Mouse (Mus musculus) embryonic facial prominence, embryonic 13.5 days (tissue): ENCODE results near the gene Klc1. TPM values are rescaled to one million over a fixed set of nuclear protein-coding genes. Genes with fewer than 3 reads are reported as not detected.

ENCODE experiments used
- ATAC-seq: fragments of 200-750 bp; cut with Nextera tagmentation; 2 replicates; pipeline ENCODE4 v1.8.0; 2017; ENCODE audit warnings: low read depth; ENCODE audit not compliant: insufficient number of reproducible peaks, insufficient read depth, low FRiP score, low TSS enrichment
- H3K27ac ChIP-seq: fragments of 300-500 bp; sonication (generic); 2 replicates; pipeline ENCODE4 v1.5.1; 2015; ENCODE audit warnings: moderate library complexity, mild to moderate bottlenecking, inconsistent platforms
- H3K27me3 ChIP-seq: fragments of 300-500 bp; sonication (generic); 2 replicates; pipeline ENCODE4 v1.6.1; 2015; ENCODE audit warnings: mild to moderate bottlenecking, inconsistent platforms
- H3K36me3 ChIP-seq: fragments of 300-500 bp; sonication (generic); 2 replicates; pipeline ENCODE4 v1.6.1; 2015; ENCODE audit warnings: mild to moderate bottlenecking, inconsistent platforms
- H3K4me1 ChIP-seq: fragments of 300-500 bp; sonication (generic); 2 replicates; pipeline ENCODE4 v1.6.1; 2015; ENCODE audit warnings: inconsistent platforms
- H3K4me2 ChIP-seq: fragments of 300-500 bp; sonication (generic); 2 replicates; pipeline ENCODE4 v1.6.1; 2015; ENCODE audit warnings: moderate library complexity, mild to moderate bottlenecking, inconsistent platforms
- H3K4me3 ChIP-seq: fragments of 300-500 bp; sonication (generic); 2 replicates; pipeline ENCODE4 v1.5.1; 2015; ENCODE audit warnings: mild to moderate bottlenecking, inconsistent platforms
- H3K9ac ChIP-seq: fragments of 300-500 bp; sonication (generic); 2 replicates; pipeline ENCODE4 v1.6.1; 2015; ENCODE audit warnings: mild to moderate bottlenecking, inconsistent platforms
- H3K9me3 ChIP-seq: fragments of 300-500 bp; sonication (generic); 2 replicates; pipeline ENCODE4 v1.6.1; 2016; ENCODE audit warnings: inconsistent platforms
- WGBS: fragments of 180-500 bp; shearing (Covaris S2); methylation state at CpG from one replicate; pipeline ENCODE4 v1.1.7; 2015; ENCODE audit warnings: mixed read lengths; 5-methylcytosine and 5-hydroxymethylcytosine counted together
- polyA plus RNA-seq: library from polyadenylated mRNA; unstranded; fragments of >200 nt; fragmentation: Nextera tagmentation; extraction: Ambion mirVana; gene quantifications from 2 replicates; pipeline ENCODE4 v1.2.1, GENCODE M21; 2015

Gene Klc1
- polyA plus RNA-seq, 1 experiment from 2014 or later, result 113 TPM

DNA sequence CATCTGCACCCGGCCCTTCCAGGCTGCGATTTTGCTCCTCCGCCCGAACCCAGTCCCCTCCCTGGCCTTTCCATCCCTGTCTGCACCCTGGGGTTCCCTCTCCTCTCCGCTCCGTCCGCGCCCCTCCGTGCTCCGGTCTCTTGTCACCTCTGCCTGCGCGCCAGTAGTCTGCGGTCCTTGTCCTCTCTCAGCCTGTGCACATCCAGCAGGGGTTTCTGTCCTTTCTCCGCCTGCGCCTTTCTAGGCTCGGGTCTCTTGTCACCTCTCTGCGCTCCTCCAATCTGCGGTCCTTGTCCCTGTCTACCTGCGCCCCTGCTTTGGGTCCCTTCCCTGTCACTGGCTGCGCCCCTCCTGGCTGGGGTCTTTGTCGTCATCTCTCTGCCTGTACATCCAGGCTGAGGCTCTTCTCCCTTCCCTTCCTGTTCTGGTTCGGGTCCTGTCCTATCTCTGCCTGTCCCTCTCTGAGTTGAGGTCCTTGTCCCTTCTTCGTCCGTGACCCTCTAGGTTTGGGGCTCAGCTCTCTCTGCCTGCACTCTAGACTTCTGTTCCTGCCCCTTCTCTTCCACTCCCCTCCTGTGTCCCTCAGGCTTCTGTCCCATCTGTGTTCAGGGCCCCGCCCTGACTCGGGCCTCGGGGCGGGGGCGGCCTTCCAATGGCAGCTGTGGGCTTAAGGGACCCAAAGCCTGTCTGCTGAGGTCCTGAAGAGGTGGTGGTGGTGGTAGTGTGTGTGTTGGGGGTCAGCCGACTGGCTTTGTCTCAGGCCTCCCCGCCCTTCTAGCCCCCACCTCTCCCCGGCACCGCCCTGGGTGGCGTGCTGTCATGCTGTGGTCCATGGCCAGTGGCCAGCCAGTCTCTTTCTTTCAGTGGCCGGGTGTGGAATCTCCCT, 770 bp downstream of the Klc1 start:
- Histone ChIP-seq H3K4me2 (peak overlapping the region; percentile 99), H3K36me3 (peaks cover 18% of the 10 kb centered on the region), H3K9me3 (no peaks in the 10 kb centered on the region), H3K9ac (peak overlapping the region; percentile 97), H3K4me3 (peak overlapping the region; percentile 94), H3K27ac (peak overlapping the region; percentile 86), H3K27me3 (no peaks in the 10 kb centered on the region), H3K4me1 (peaks cover 32% of the 10 kb centered on the region)
- WGBS, result 2% methylated on average over 35 of the region's 35 CpGs
- ATAC-seq, result peak; percentile 15; the same call in 1 of the 2 replicates

DNA sequence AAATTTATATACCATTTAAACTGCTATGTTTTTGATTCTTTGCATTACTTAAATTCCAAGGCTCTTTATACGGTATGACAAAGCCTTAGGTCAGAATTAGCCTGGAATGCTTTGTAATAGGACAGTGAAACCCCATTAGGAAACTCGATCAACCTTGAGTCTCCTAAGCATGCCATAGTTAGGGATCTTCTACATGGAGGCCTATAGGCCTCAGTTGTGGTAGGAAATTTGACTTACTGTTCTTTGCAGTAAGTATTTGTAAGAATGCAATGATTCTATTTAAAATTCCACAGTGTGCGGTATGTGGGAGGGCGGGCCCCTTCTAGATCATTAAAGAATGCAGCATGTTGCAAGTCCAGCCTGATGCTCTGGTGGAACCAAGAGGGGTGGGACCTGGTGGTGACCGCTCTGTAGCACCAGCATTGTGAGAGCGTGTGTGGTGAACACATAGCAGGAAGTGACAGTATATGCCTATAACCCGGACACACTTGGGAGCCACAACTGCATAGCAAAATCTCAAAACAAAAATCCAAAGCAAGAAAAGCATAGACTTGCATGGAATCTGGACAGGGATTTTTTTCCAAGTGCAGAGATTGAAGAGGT, 1.8 kb downstream of the Klc1 start:
- Histone ChIP-seq H3K36me3 (peaks cover 18% of the 10 kb centered on the region), H3K4me3 (peak overlapping the region; percentile 94), H3K9ac (peak overlapping the region; percentile 97), H3K27me3 (no peaks in the 10 kb centered on the region), H3K9me3 (no peaks in the 10 kb centered on the region), H3K27ac (no peak overlapping the region; the same call in 1 of the 2 replicates), H3K4me1 (peaks cover 32% of the 10 kb centered on the region), H3K4me2 (peak overlapping the region; percentile 99)
- 52% methylated on average over 7 of the region's 7 CpGs for WGBS
- no peak for ATAC-seq

DNA sequence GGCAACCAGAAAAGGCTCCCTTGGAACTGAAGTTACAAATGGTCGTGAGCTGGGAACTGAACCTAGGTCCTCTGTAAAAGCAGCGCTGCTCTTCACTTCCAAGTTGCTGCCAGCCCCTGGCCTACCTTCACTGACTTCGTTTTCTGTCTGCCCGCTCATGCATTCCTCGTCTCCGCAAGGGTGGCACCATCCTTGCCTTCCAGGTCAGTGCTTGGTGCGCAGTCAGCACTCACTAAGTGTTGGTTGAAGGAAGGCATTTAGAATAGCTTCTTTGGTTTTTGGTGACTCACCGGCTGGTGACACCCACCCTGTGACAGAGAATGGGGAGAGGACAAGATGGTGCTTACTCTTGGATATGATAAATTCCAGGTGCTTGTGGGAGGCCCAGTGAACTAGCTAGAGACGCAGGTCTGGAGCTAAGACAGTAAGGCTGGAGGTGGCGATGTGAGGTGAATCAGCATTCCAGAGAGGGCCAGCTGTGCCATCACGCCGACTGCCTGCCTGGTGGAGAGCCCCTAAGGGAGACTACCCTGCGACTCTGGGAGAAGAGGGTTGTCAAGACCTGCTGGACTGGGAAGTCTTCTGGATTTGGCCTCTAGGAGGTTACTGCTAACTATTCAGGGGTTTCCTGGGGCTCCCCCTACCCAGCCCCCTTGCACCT, 4.1 kb downstream of the Klc1 start:
- Histone ChIP-seq H3K4me2 (no peak overlapping the region), H3K36me3 (peaks cover 22% of the 10 kb centered on the region), H3K27ac (no peak overlapping the region), H3K27me3 (no peaks in the 10 kb centered on the region), H3K9me3 (no peaks in the 10 kb centered on the region), H3K9ac (no peak overlapping the region), H3K4me1 (peaks cover 43% of the 10 kb centered on the region), H3K4me3 (no peak overlapping the region)
- 91% methylated on average over 13 of the region's 13 CpGs for WGBS
- ATAC-seq, result no peak

DNA sequence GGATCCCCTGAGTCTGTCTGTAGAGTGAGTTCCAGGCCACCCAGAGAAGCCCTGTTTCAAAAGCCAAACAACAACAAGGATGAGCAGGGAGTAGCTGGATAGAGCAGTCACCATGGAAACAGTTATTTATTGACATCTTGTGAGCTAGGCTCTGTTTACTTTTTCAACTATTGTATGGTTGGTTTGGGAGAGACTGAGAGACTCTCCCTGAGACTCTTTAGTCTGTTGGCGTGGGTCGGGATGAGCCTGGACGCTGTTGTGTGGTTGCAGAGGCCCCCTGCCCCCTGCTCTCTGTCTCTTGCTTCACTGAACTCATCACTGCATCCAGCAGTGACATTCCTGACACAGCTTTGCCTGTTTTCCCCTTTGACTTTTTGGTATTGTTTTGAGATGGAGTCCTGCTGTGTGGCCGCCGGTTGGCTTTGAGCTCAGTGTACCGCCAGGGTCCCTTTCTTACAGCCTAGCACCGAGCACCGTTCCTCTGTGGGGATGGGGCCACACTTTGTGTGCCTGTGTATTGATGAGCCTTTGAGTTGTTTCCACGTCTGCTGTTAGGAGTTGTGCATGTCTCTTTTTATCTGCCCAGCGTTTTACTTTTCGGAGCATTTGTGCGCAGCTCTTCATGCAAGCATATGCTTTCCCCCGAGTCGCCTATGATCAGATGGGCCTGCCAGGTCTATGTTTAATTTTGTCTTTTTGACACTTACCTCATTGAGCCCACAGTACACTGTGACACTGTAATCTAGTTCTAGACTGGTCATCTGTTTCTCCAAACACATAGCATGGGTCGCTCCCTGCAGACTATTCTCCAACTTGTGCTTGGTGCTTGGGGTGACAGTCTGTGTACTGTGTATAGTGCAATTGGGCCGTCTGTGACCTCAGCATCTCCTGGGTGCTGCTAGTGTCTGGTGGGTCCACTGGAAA, 7.9 kb downstream of the Klc1 start:
- no peak for ATAC-seq
- Histone ChIP-seq H3K27ac (no peak overlapping the region), H3K9ac (no peak overlapping the region), H3K4me2 (no peak overlapping the region), H3K4me3 (no peak overlapping the region), H3K4me1 (peaks cover 29% of the 10 kb centered on the region), H3K27me3 (no peaks in the 10 kb centered on the region), H3K9me3 (no peaks in the 10 kb centered on the region), H3K36me3 (peaks cover 26% of the 10 kb centered on the region)
- 57% methylated on average over 16 of the region's 16 CpGs for WGBS

DNA sequence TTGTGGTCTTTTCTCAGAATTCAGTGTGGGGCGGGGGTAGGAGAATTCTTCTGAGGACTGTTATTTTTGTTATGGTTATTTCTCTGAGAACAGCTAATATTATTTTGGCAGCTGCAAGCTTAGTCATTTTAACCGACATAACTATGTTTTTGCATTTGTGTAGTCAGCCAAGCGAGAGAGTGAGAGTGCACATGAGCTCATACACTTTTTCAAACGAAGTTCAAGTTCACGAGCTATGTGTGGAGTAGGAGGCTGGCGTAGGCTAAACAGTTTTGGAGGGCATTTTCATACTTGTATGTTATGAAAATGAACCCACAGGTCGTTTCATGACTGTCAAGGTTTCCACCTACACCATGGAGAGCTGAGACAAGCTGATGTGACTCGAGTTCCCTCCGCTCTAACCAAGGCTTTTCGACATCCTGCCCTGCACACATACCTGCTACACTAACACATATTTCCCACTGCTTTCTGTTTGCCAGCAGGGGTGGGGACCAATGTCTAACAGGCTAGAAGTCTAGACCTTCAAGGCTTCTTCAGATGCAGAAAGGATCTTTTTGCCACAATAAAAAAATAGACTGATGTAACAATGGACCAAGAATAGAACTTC, 9.8 kb downstream of the Klc1 start:
- H3K27ac ChIP-seq, result no peak overlapping the region
- 92% methylated on average over 10 of the region's 10 CpGs for WGBS
- H3K27me3 ChIP-seq, result no peaks in the 10 kb centered on the region
- peaks cover 23% of the 10 kb centered on the region for H3K4me1 ChIP-seq
- no peak overlapping the region for H3K4me2 ChIP-seq
- H3K36me3 ChIP-seq, result peaks cover 29% of the 10 kb centered on the region
- no peak overlapping the region for H3K4me3 ChIP-seq
- no peaks in the 10 kb centered on the region for H3K9me3 ChIP-seq
- no peak for ATAC-seq
- no peak overlapping the region for H3K9ac ChIP-seq

DNA sequence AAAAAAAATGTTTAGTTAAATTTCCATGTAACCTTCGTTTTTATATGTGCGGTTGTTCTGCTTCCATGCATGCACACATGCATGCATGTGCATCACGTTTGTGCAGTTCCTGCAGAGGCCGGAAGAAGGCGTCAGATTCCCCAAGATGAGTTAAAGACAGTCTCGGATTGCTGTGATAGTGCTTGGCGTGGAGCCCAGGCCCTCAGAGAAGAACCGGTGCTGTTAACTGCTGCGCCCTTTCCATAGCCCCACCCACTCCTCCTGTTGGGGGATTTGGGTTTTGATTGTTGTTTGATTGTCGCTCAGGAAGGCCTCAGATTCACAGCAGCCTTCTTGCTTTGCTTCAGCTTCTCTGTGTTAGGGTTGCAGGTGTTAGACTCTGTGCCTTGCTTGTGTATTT, 10.7 kb downstream of the Klc1 start:
- Histone ChIP-seq H3K9ac (no peak overlapping the region), H3K36me3 (peaks cover 31% of the 10 kb centered on the region), H3K9me3 (no peaks in the 10 kb centered on the region), H3K4me2 (no peak overlapping the region), H3K4me3 (no peak overlapping the region), H3K27ac (peak overlapping the region; percentile 74), H3K27me3 (no peaks in the 10 kb centered on the region), H3K4me1 (peaks cover 23% of the 10 kb centered on the region)
- no peak for ATAC-seq
- 30% methylated on average over 10 of the region's 10 CpGs for WGBS

DNA sequence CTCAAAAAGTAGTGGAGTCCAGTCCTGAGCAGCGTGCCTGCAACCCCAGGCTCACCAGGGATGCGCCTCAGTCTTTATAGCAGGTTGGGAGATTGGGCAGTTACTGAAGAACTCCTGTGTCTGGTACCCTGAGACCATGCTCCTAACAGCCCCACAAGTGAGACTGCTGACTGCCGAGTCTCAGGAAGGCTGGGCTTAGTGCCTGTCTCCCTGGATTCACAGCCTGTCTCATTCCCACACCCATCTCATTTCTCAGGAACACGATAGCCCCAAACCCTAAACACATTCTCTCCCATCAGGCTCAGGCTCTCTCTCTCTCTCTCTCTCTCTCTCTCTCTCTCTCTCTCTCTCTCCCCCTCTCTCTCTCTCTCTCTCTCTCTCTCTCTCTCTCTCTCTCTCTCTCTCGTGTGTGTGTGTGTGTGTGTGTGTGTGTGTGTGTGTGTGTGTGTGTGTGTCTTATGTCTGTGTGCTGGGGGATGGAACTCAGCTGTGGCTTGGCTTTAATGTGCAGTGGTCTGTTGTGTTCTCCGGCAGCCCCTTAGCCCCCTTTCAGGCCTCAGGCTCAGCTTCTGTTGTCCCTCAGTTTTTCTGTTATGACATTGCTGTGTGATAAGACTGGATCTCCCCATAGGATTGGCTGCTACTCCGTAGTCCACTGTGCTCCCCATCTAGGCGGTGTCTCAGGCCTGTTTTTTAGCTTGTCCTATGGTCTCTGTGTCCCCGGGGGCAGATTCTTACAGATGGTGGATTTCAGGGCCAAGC, 11.3 kb downstream of the Klc1 start:
- Histone ChIP-seq H3K4me3 (no peak overlapping the region), H3K36me3 (peaks cover 38% of the 10 kb centered on the region), H3K27me3 (no peaks in the 10 kb centered on the region), H3K4me1 (peaks cover 23% of the 10 kb centered on the region), H3K27ac (peak overlapping the region; percentile 74), H3K9ac (no peak overlapping the region), H3K9me3 (no peaks in the 10 kb centered on the region), H3K4me2 (no peak overlapping the region)
- 68% methylated on average over 8 of the region's 9 CpGs for WGBS
- ATAC-seq, result no peak

DNA sequence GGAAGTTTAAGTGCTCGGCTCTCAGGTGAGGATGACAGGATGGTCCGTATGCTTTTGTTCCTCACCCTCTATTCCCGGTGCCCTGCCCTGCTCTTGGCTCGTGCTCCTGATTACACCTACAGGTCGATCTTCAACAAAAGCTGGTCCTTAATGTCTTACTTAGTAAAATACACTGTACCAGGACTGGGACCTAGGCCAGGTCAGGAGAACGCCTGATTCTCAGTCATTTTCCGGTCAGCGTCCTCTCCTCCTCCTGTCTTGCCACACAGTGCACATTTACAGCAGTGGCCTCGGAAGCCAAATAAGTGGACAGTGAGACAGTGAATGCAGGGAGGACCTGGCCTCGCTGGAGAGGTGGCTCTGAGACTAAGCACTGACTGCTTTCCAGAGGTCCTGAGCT, 12.0 kb downstream of the Klc1 start:
- no peak for ATAC-seq
- no peak overlapping the region for H3K27ac ChIP-seq
- H3K9me3 ChIP-seq, result no peaks in the 10 kb centered on the region
- H3K4me2 ChIP-seq, result no peak overlapping the region
- 86% methylated on average over 10 of the region's 10 CpGs for WGBS
- H3K4me1 ChIP-seq, result peaks cover 21% of the 10 kb centered on the region
- peaks cover 45% of the 10 kb centered on the region for H3K36me3 ChIP-seq
- no peaks in the 10 kb centered on the region for H3K27me3 ChIP-seq
- no peak overlapping the region for H3K9ac ChIP-seq
- no peak overlapping the region for H3K4me3 ChIP-seq

DNA sequence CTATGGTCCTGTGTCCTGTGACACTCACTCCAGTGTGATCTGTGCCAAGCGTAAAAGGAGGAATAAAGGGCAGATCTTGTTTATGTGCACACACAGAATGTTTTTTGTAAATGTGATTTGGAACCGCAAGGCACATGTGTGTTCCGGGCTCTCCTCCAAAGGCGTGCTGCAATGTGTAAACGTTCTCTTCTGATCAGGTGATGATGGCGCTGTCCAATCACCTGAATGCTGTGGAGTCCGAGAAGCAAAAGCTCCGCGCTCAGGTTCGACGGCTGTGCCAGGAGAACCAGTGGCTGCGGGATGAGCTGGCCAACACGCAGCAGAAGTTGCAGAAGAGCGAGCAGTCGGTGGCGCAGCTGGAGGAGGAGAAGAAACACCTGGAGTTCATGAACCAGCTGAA, 15.5 kb downstream of the Klc1 start:
- H3K27ac ChIP-seq, result no peak overlapping the region
- no peak overlapping the region for H3K4me3 ChIP-seq
- H3K9me3 ChIP-seq, result no peaks in the 10 kb centered on the region
- WGBS, result 89% methylated on average over 16 of the region's 16 CpGs
- H3K9ac ChIP-seq, result no peak overlapping the region
- H3K4me2 ChIP-seq, result no peak overlapping the region
- H3K27me3 ChIP-seq, result no peaks in the 10 kb centered on the region
- ATAC-seq, result no peak
- peaks cover 75% of the 10 kb centered on the region for H3K36me3 ChIP-seq
- peaks cover 7% of the 10 kb centered on the region for H3K4me1 ChIP-seq

DNA sequence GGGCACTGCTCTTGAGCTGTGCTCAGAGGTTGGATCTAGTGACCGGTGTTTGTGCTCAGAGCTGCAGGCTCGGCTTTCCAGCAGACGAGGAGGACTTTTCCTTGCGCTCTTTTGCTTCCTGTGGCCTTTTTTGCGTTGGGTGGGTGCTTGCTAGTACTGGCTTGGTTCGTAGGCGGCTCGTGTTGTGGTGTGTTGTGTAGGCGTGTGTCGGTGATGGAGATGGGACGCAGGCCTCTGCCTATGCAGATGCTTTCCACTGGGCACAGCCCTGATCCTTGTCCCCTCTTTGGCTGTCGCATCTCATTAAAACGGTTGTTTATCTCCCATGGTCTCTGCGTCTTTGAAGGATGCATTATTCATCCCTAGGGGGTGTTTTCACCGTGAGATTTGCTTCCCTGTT, 16.2 kb downstream of the Klc1 start:
- 83% methylated on average over 15 of the region's 15 CpGs for WGBS
- ATAC-seq, result no peak
- Histone ChIP-seq H3K4me3 (no peak overlapping the region), H3K27ac (no peak overlapping the region), H3K4me2 (no peak overlapping the region), H3K36me3 (peaks cover 82% of the 10 kb centered on the region), H3K9me3 (0 out of 2 replicates have a peak, but pooled peaks cover 3% of the 10 kb centered on the region), H3K9ac (no peak overlapping the region), H3K4me1 (peaks cover under 1% of the 10 kb centered on the region), H3K27me3 (no peaks in the 10 kb centered on the region)
